Mouse (Mus musculus) left cerebral cortex, adult 11 months (tissue): ENCODE results near the gene Olfr1324.
"Not testable (repeated sequence)": the region's sequence is repeated elsewhere in the genome, so short reads cannot be mapped to it uniquely, and the experiment has no call there.

Experiments used
- DNase-seq: peaks from one replicate; pipeline ENCODE4 v3.0.0; 2022; ENCODE audit warnings: low spot score

Olfr1324 gene

GRCm38 (mm10) chrX:50428398-50428797 is at the start of gene Olfr1324:
Olfr1324 (minus strand) TSS chrX:50428498.
- DNase-seq, result no peak

GRCm38 (mm10) chrX:50470341-50470740 is 42.0 kb upstream of the Olfr1324 start:
- not testable (repeated sequence) for DNase-seq

DNA sequence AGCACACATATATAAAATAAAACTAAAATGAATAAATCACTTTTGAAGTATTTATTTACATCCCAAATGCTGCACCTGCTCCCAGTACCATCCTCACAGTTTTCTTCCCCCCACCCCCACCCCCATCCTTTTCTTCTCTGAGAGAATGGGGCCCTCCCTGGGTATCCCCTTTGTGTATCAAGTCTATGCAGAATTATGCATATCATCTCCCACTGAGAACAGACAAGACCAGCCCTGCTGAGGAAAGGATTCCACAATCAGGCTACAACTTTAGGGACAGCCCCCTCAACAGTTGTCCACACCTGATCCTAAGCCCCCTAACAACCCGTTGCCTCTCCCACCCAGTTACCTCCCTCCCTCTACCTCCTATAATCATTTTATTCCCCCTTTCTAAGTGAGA is 27.8 kb upstream of the Olfr1324 start:
- no peak for DNase-seq

DNA sequence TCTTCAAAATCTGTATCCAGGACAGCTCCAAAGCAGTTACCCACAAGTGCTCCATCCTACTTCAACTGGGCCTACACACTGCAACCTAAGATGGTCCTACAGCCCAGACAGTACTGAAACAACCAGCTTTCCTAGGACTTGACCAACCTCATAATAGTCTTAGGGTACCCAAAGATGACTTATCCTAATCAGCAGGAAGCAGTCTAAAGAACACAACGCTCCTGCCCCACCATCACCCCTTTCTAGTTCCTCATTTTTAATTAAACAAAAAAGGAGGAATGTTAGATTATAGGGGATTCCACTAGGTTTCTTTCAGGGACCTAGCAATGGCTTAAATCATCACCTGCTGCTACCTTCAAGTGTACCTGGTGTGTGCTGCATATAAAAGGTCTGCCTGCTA is 15.1 kb upstream of the Olfr1324 start:
- DNase-seq, result no peak

DNA sequence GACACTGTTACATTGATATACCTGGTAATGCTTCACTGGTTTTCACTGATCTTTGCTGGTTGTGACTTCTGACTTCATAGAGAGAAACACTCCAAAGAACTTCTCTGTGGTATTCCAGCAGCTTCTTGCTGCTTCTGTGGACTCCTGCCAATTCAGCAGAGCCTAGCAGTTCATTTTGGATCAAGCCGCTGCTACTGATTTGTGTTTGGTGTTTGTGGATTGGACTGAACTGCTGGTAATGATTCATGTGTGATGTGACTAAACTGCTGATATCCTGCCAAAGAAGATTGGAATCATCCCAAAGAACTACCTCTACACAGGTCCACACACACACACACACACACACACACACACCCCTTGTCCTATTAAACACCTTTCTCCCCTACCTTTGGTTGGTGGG is 14.4 kb upstream of the Olfr1324 start:
- DNase-seq, result no peak

- DNase-seq, result no peak
Measured at GRCm38 (mm10) chrX:50432499-50432898, 4.2 kb upstream of the Olfr1324 start.

DNA sequence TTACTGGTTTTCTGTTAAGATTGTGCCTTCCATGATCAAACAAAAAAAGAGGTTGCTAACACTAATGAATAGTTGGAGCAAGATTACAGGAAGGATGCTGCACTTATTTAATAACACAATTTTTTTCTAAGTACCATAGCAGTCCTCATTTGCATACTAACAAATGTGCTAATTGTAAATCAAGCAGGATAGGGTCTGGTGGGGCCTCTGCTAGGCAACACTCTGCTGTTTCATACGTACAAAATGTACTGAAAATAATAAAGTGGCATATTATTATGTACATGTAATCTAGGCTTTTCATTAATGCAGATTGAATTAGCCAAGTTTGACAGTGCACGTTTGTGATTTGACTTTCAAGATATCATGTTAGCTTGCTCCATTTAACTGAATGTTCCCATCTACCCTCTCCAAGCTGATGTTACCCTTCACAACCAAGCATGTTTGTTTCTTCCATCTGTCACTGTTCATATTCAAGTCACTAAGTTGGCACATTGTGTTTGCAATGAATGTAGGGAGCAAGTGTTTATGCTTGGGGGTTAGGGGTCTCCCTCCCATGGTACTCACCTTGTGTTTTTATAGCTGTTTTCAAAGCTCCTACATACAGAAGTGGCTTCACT is 478 bp downstream of the Olfr1324 start:
- DNase-seq, result no peak

GRCm38 (mm10) chrX:50425899-50426436 is 2.3 kb downstream of the Olfr1324 start:
- DNase-seq, result no peak

GRCm38 (mm10) chrX:50410361-50410760 is 17.9 kb downstream of the Olfr1324 start:
- DNase-seq, result not testable (repeated sequence)

DNA sequence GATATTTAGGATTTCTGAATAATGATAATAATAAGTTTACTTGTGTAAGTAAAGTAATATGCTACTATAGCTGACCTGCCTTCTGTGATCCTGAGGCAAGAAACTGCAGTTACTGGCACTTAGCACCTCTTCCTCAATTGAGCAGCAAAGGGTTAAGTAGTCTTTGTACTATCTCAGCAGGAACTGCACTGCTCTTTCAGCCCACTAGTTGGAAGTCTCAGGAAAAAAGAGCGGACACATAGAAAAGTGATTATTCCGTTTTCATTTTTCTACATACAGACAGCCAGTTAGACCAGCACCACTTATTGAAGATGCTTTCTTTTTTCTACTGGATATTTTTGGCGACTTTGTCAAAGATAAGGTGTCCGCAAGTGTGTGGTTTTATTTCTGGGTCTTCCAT is 37.7 kb downstream of the Olfr1324 start:
- DNase-seq, result not testable (repeated sequence)

DNA sequence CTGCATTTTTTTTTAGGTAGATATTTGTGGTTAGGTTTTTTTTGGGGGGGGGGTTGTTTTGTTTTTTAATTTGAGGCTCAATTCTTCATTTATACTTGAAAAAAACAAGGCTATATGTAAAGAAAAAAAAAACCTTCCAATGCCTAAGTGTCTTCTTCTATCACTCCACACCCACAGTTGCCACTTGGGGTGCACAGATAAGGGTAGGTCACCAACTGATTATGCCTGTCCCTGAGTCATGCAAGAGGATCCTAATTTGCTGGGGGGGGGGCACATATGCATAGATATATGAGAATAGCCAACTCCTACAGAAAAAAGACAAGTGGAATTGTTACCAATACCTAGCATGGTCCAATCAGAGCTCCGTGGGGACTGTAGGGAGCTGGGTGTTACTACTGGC is 53.3 kb downstream of the Olfr1324 start:
- no peak for DNase-seq
